ENCODE assay signal across 32 mouse cellular contexts in genomic region chr4:16230370-16230769, GRCm38 (mm10).
"Had no signal": no experiment of that assay in that cellular context is flagged by ENCODE, and none has a peak within 500 bp of the region (broad histone marks: within the 10 kb centered on the region; RNA-seq: fewer than 3 reads in every experiment).

No protein-coding gene starts in this region.

- DNase-seq: left cerebral cortex, postnatal 4 days; liver; liver, embryonic 13.5 days; liver, postnatal 0 days; lung, adult 18-20 months; lung, adult 2 months; lung, embryonic 14.5 days; lung, postnatal 10 days; lung, postnatal 14 days; lung, postnatal 36 days; lung, postnatal 4 days; midbrain, embryonic 14.5 days had no signal

- H3K27ac ChIP-seq: limb, embryonic 10.5 days; limb, embryonic 12.5 days; limb, embryonic 13.5 days; limb, embryonic 15.5 days; liver, embryonic 12.5 days; liver, embryonic 13.5 days; liver, embryonic 14.5 days; liver, embryonic 15.5 days; lung, embryonic 15.5 days; macrophage; midbrain, embryonic 10.5 days; midbrain, embryonic 12.5 days; midbrain, embryonic 13.5 days; midbrain, embryonic 15.5 days; neural tube, embryonic 12.5 days had no signal

- H3K4me3 ChIP-seq: limb, embryonic 10.5 days; limb, embryonic 12.5 days; limb, embryonic 13.5 days; limb, embryonic 15.5 days; liver, embryonic 12.5 days; liver, embryonic 13.5 days; liver, embryonic 15.5 days; lung, embryonic 15.5 days; megakaryocyte, embryonic 14.5 days; midbrain, embryonic 10.5 days; midbrain, embryonic 12.5 days; midbrain, embryonic 13.5 days; midbrain, embryonic 15.5 days; myocyte; neural tube, embryonic 12.5 days had no signal

- H3K9me3 ChIP-seq: limb, embryonic 10.5 days; limb, embryonic 12.5 days; limb, embryonic 13.5 days; limb, embryonic 15.5 days; liver, embryonic 12.5 days; liver, embryonic 13.5 days; liver, embryonic 15.5 days; lung, embryonic 15.5 days; midbrain, embryonic 10.5 days; midbrain, embryonic 12.5 days; midbrain, embryonic 13.5 days; midbrain, embryonic 15.5 days had no signal

- ATAC-seq: liver, embryonic 12.5 days; liver, postnatal 0 days; lung, postnatal 0 days; midbrain, embryonic 13.5 days; midbrain, embryonic 15.5 days; midbrain, embryonic 16.5 days had no signal

- H3K36me3 ChIP-seq: limb, embryonic 10.5 days; limb, embryonic 12.5 days; limb, embryonic 13.5 days; limb, embryonic 15.5 days; liver, embryonic 12.5 days; liver, embryonic 13.5 days; liver, embryonic 15.5 days; lung, embryonic 15.5 days; midbrain, embryonic 10.5 days; midbrain, embryonic 12.5 days; midbrain, embryonic 13.5 days; midbrain, embryonic 15.5 days; neural tube, embryonic 12.5 days had no signal

- H3K4me1 ChIP-seq: limb, embryonic 10.5 days; limb, embryonic 12.5 days; limb, embryonic 13.5 days; limb, embryonic 15.5 days; liver, embryonic 12.5 days; liver, embryonic 13.5 days; liver, embryonic 15.5 days; lung, embryonic 15.5 days; megakaryocyte, embryonic 14.5 days; midbrain, embryonic 12.5 days; midbrain, embryonic 15.5 days; neural tube, embryonic 12.5 days had no signal

- H3K9ac ChIP-seq: limb, embryonic 12.5 days; limb, embryonic 13.5 days; limb, embryonic 15.5 days; liver, embryonic 12.5 days; liver, embryonic 13.5 days; liver, embryonic 14.5 days; liver, embryonic 15.5 days; liver, postnatal 0 days; lung, embryonic 14.5 days; lung, embryonic 15.5 days; midbrain, embryonic 12.5 days; midbrain, embryonic 13.5 days; midbrain, embryonic 15.5 days; neural tube, embryonic 12.5 days had no signal

- H3K27me3 ChIP-seq: limb, embryonic 12.5 days; limb, embryonic 13.5 days; limb, embryonic 15.5 days; liver, embryonic 12.5 days; liver, embryonic 13.5 days; liver, embryonic 15.5 days; lung, embryonic 15.5 days; megakaryocyte, embryonic 14.5 days; midbrain, embryonic 12.5 days; midbrain, embryonic 13.5 days; midbrain, embryonic 15.5 days; neural tube, embryonic 12.5 days had no signal

- H3K4me2 ChIP-seq: limb, embryonic 12.5 days; limb, embryonic 13.5 days; limb, embryonic 15.5 days; liver, embryonic 11.5 days; liver, embryonic 12.5 days; liver, embryonic 13.5 days; liver, embryonic 15.5 days; lung, embryonic 14.5 days; lung, embryonic 15.5 days; midbrain, embryonic 11.5 days; midbrain, embryonic 12.5 days; midbrain, embryonic 13.5 days; midbrain, embryonic 15.5 days; neural tube, embryonic 12.5 days had no signal
